Mouse (Mus musculus) adrenal gland, adult 8-10 months (tissue): ENCODE measurements around the gene Rgs9bp. TPM values are rescaled to one million over a fixed set of nuclear protein-coding genes. Genes with fewer than 3 reads are reported as not detected.

ENCODE experiments used
- DNase-seq: peaks from one replicate; pipeline ENCODE4 v3.0.0; 2022
- total RNA-seq, 4 experiments: library from RNA; stranded (reverse); gene quantifications; 2 replicates each; pipeline ENCODE4 v1.2.4; 2022

The Rgs9bp gene
- total RNA-seq, 4 experiments from 2014 or later = 0.11 to 0.24 (median 0.18) TPM

DNA sequence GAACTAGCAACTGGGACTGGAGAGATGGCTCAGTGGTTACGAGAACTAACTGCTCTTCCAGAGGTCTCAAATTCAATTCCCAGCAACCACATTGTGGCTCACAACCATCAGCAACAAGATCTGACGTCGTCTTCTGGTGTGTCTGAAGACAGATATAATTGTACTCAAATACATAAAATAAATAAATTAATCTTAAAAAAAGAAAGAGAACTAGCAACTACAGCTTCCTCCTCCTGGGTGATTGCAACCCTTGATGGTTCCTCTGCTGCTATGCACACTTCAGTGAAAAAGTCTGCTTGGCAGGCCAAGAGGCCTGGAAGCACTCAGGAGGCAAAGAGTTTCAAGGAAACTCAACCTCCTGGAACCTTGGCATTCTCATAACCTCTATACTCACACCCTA lies 55.4 kb downstream of the Rgs9bp start:
- no peak for DNase-seq

Other genes with a start within 250 kb of the Rgs9bp start
- 1 to 10 TPM; 6.7 to 9.5 (median 7.8) TPM for gene Faap24, start 188.7 kb downstream of the Rgs9bp start, total RNA-seq
- 10 to 100 TPM; 18.7 to 30.1 (median 22.7) TPM for gene Cep89, start 188.5 kb downstream of the Rgs9bp start, total RNA-seq
- gene Slc7a9, start 136.8 kb downstream of the Rgs9bp start, total RNA-seq = not detected
- gene Tdrd12, start 47.8 kb downstream of the Rgs9bp start, total RNA-seq = under 1 TPM in 2 of 4 experiments, not detected in 2; 0.16 to 0.63 TPM
- gene Nudt19, start 29.3 kb downstream of the Rgs9bp start, total RNA-seq = 10 to 100 TPM; 44.2 to 54.7 (median 49.3) TPM
- gene Ankrd27, start 662 bp upstream of the Rgs9bp start, total RNA-seq = 10 to 100 TPM; 26.0 to 39.4 (median 30.5) TPM
- gene Pdcd5, start 61.9 kb upstream of the Rgs9bp start, total RNA-seq = 10 to 100 TPM; 50.4 to 60.7 (median 53.5) TPM
- 10 to 100 TPM; 57.8 to 90.2 (median 69.7) TPM for gene Dpy19l3, start 168.9 kb upstream of the Rgs9bp start, total RNA-seq
- 10 to 100 TPM; 29.3 to 34.7 (median 31.4) TPM for gene Zfp507, start 217.4 kb upstream of the Rgs9bp start, total RNA-seq